Mouse (Mus musculus) heart, postnatal 10 days (tissue): ENCODE results near the gene 6430548M08Rik. TPM values are rescaled to one million over a fixed set of nuclear protein-coding genes. Genes with fewer than 3 reads are reported as not detected.

Source experiments
- DNase-seq, 2 experiments: peaks; one replicate each; pipeline ENCODE4 v3.0.0; 2021
- intact Hi-C: fragments of 180-260 bp; cut with DNase I; formaldehyde crosslinking; loops from one replicate; pipeline ENCODE4 v1.15.1; 2025
- total RNA-seq, 2 experiments: library from RNA; stranded (reverse); gene quantifications; 2 replicates each; pipeline ENCODE4 v1.2.3; 2021

Gene 6430548M08Rik
- total RNA-seq, 2 experiments from 2014 or later, result 18.7 to 20.1 TPM

DNA sequence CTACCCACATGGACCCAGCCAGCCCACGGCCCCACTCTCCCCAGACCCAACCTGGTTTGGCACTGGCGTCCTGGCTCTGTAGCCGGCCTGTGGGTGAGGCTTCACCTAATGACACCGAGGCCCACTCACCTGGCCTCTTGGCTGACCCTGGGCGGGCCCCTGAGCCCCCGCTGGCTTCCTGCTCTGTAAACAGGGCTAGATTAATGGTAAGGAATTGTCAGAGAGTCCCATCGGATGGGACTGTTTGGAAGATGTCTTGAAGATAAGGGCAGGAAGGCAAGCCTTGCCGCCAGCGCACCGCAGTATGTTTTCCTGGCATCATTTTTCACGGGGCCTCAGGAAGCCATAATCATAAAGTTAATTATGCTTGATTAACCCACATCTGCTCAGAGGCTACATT is 94.2 kb downstream of the 6430548M08Rik start:
- intact Hi-C loops, result no loop called here

DNA sequence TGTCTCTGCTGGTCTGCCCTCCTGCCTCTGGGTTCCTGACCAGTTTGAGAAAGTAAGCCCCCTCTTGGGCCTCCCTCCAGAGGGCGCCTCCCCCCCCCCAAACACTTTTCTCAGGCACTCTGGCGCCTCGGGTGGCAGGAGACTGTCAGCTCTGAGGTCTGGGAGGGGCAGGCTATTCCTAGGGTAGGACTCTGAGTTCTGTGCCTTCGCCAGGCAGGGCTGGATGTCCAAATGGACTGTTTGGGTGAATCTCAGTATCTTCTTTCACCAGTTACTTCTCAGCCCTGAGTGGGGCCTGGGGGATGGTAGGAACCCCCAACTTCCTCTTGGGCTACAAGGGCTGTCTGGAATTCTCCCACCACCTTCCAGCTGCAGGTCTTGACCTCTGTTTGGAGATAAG is 97.4 kb downstream of the 6430548M08Rik start:
- intact Hi-C loops, result no loop called here
- peak in 1 of 2 experiments; percentile 38 for DNase-seq

More for the DNA sequence above, 94.2 kb downstream of the 6430548M08Rik start:
- DNase-seq, result no peak

DNA sequence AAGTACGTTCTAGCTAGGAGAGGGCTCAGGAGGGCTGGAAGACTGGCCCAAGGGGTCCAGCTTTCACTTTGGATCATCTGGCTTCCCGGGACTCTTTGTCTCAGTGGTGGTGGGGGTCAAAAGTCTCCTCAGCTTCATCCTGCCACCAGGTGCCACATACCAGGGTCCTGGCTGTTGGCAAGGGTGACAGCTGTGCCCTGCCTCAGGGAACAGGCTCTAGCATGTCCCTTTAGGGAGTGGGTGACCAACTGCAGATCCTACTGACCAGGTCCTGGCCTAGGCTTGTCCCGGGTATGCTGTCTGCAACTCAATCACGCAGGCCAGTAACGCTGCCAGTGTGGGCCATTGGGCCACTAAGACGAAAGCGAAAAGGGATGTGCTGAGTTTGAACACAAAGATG is 98.6 kb downstream of the 6430548M08Rik start:
- intact Hi-C loops, result no loop called here

DNA sequence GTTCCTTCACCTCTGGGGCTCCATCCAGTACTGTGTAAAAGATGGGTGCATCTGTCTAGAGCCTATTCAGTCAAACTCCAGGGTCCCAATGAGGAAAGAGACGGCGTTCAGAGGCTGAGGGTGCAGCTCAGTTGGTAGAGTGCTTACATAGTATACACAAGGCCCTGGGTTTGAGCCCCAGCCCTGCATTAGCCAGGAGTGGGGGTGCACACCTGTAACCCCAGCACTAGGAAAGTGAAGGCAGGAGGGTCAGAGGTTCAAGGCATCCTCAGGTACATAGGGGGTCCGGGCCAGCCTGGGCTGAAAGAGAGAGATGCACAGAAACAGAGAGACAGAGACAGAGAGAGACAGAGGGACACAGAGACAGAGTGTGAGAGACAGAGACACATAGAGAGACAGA is 99.3 kb downstream of the 6430548M08Rik start:
- DNase-seq, result no peak
- intact Hi-C loops, result no loop called here

More for the DNA sequence above, 98.6 kb downstream of the 6430548M08Rik start:
- no peak for DNase-seq

DNA sequence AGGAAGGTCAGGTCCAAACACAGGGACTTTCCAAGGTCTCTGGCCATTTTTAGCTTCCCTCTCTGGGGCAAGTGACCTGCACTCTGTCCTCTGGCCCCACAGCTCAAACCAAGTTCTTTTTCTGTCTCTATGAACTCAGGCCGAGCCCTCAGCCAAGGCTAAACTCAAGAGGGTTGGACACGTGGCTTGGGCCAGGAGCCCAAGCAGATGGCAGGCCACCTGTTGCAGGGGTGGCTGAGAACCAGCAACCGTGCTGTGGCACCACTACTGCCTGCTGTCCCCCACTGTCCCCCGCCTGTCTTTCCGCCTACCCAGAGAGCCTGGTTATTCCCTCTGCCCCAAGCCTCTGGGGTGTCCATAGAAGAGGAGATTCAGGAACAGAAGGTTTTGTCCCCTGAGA is 100.0 kb downstream of the 6430548M08Rik start:
- peak; percentile 87 to 88 for DNase-seq
- intact Hi-C loops, result no loop called here

Other genes with a start within 250 kb of the 6430548M08Rik start
- gene Usp10, start 203.8 kb upstream of the 6430548M08Rik start, total RNA-seq, result 10 to 100 TPM; 57.2 to 69.2 TPM
- gene Gm20388, start 203.3 kb upstream of the 6430548M08Rik start, total RNA-seq, result 1 to 10 TPM; 2.0 to 2.2 TPM
- 10 to 100 TPM; 10.6 to 14.8 TPM for gene Crispld2, start 121.7 kb upstream of the 6430548M08Rik start, total RNA-seq
- gene Zdhhc7, start 12.7 kb upstream of the 6430548M08Rik start, total RNA-seq, result 10 to 100 TPM; 38.0 to 43.6 TPM
- not detected for gene Fam92b, start 63.3 kb downstream of the 6430548M08Rik start, total RNA-seq
- 10 to 100 TPM; 32.6 to 34.6 TPM for gene Gse1, start 114.3 kb downstream of the 6430548M08Rik start, total RNA-seq